Mouse (Mus musculus): ENCODE results near the gene Olfr10.
A peak's percentile ranks its signal among the peaks of the same experiment; 100 is the strongest.
"Not testable (repeated sequence)": the region's sequence is repeated elsewhere in the genome, so short reads cannot be mapped to it uniquely, and the experiment has no call there.

The Olfr10 gene

DNA sequence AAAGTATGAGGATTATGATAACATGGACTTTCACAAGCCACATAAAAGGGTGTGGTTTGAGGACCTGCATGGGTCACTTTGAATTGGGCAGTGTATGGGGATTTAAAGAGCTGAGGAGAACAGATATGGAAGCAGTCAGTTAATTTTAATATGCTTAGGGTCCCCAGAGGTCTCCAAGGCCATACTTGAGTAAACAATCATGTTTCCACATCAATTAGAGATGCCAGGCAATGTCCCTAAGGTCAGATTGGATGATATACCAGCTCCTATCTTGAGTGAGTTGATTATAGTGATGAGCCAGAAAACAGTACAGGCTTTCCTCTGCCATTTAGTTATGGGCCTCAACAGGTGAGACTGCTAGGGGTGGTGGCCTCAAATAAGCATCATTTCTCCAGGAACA is at the start of gene Olfr10:
TSS of gene Olfr10 (plus strand) at position 301 of the 400 bp plus-strand sequence.
- no peak for DNase-seq

GRCm38 (mm10) chr11:49259296-49259695 is 45.2 kb upstream of the Olfr10 start:
- DNase-seq: no peak

DNA sequence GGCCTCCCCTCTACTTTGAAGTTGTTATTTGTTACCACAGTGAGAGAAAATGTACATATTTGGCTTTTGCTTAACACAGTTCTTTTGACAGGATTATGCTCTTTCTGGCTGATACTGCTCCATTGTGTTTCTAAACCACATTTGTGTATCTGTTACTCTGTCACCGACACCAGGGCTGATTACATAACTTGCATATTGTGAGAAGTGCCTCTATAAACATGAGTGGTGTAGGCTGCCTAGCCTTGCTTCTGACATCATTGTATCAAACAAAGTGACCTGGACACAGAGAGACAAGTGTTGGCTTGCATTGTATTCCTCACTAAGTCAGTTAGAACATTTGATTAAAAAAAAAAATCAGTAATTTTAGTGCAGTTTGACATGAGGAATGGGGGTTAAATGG is 44.7 kb upstream of the Olfr10 start:
- DNase-seq: no peak

- DNase-seq: no peak
These were observed 43.8 kb upstream of the Olfr10 start for GRCm38 (mm10) chr11:49260598-49261312.

DNA sequence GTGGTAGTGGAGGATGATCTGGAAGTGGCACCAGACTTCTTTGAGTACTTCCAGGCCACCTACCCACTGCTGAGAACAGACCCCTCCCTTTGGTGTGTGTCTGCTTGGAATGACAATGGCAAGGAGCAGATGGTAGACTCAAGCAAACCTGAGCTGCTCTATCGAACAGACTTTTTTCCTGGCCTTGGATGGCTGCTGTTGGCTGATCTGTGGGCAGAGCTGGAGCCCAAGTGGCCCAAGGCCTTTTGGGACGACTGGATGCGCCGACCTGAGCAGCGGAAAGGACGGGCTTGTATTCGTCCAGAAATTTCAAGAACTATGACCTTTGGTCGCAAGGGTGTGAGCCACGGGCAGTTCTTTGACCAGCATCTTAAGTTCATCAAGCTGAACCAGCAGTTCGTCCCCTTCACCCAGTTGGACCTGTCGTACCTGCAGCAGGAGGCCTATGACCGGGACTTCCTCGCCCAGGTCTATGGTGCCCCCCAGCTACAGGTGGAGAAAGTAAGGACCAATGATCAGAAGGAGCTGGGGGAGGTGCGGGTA is 43.2 kb upstream of the Olfr10 start:
- DNase-seq: no peak

DNA sequence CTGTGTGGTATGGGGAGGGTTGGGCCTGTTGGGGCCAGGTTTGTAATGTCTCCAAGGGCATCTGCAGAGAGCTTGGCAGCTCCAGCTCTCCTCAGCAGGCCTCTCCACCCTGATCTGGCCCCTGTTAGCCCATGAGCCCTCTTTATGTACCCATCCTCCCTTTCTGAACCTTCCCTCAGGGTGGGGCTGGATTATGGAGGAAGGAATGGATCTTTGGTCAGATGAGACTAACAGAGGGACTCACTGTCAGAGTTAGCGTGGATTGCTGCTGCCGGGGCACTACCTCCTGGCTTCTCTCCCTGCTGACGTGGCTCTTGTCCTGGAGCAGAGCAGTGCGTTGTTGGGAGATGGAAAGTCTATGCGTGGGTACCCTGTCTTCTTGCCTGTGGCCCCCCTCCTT is 42.3 kb upstream of the Olfr10 start:
- no peak for DNase-seq

GRCm38 (mm10) chr11:49263149-49263548 is 41.4 kb upstream of the Olfr10 start:
- DNase-seq: no peak

GRCm38 (mm10) chr11:49264081-49264480 is 40.5 kb upstream of the Olfr10 start:
- DNase-seq: no peak

GRCm38 (mm10) chr11:49264622-49265021 is 39.9 kb upstream of the Olfr10 start:
- DNase-seq: no peak

DNA sequence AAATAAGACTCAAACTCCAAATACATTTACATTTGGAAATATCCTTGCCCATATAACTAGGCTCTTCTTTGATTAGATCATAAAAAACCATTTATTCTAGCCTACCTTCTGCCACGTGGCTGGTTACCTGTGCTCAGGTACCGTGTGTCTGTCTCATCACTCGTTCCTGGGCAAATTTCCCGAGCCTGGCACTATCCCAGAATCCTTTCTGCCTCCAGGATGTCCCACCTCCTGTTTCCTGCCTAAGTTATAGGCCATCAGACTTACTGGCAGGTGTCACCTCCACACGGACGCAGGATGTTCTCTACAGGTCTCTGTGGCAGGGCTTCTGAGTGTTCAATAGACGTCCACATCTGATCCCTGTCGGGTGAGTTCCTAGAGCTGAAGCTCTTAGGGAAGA is 39.4 kb upstream of the Olfr10 start:
- no peak for DNase-seq

DNA sequence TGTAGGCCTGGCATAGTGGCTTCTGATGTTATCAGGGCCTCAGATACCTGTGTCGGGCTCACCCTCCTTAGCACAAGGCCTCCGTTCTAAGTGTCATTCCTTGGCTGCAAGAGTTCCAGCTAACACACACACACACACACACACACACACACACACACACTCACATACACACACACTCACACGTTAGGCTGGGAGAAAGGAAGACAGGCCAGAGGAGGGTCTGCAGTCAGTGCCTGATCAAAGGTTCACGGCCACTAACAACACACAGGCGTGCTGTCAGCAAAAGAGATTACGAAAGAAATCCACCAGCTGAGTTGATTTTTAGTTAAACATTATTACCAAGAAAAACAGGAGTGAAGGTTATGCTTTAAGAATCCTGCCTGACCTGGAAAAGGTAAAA is 37.9 kb upstream of the Olfr10 start:
- no peak for DNase-seq

GRCm38 (mm10) chr11:49267316-49267715 is 37.2 kb upstream of the Olfr10 start:
- no peak for DNase-seq

DNA sequence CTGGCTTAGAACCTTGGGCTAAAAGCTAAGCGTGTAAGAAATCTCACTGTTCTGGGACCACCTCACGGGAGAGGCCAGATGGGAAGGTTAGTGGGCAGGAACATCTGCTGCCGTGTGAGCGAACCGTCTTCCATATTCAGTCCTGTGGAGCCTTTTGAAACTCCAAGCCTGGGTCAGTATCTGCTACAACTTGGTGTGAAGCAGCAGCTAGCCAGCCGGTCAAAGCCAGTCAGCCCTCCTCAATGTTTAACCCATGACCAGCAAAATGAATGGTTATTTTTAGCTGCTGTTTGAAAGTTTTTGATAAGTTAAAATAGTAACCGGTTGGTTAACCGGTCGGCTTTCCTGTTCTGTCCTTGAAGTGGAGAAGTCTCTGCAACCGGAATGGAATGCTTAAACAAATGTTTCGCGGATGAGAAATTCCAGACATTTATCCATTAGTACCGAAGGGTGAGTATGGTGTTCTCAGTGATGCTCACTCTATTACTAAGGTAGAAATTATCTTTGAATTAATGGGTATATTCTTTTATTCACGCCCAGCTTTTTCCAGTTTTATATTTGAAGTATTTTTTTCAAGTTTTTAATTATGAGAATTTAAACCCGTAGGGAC is 36.5 kb upstream of the Olfr10 start:
- DNase-seq: no peak

- DNase-seq: no peak
These were observed 34.8 kb upstream of the Olfr10 start for GRCm38 (mm10) chr11:49269761-49270160.

DNA sequence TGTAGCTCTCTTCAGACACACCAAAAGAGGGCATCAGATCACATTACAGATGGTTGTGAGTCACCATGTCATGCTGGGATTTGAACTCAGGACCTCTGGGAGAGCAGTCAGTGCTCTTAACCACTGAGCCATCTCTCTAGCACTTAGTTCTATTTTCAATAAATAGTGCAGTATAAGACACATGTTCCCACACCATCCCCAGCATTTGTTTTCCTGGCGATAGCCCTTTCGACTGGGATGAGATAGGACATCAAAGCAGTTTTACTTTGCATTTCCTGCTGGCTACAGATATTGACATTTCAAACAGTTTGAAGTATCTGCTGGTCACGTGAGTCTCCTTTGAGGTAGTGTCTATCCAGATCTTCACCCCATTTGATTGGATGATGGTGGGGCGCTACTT is 34.2 kb upstream of the Olfr10 start:
- no peak for DNase-seq

DNA sequence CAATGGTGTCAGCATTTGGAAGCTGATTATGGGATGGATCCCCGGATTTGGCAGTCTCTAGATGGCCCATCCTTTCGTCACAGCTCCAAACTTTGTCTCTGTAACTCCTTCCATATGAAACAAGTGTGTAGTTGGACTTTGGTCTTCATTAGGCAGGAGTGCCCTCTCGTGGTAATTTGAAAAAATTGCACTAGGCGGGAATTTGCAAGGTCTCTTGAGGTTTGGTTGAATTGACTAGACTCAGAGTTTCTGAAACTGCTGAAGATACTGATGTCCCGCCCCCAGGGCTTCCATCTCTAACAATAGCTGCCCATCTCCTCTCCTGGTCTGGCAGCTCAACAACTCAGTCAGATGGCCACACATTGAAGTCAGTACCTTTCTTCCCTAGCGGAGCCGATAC is 33.2 kb upstream of the Olfr10 start:
- no peak for DNase-seq

- DNase-seq: no peak
These were observed 30.6 kb upstream of the Olfr10 start for GRCm38 (mm10) chr11:49273834-49274519.

DNA sequence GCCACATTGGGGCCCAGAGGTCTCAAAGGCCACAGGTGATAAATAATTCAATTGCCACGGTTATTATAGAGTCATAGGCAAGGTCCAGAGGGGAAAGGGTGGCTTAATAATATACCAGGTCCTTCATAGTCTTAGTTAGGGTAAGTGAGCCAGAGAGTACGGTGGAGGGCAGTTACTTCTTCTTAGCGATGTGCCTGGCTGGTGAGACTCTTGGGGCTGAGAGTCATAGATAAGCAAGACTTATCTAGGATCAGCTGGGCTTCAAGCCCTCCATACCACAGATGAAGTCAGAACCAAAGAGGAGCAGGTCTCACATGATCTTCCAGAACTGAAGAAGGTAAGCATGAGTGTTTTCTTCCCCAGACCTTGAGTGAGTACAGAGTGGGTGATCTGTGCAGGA is 26.3 kb upstream of the Olfr10 start, which contains the start of gene Olfr1393:
TSS of gene Olfr1393 (plus strand) at position 83 of the 400 bp plus-strand sequence.
- no peak for DNase-seq

GRCm38 (mm10) chr11:49284982-49285381 is 19.6 kb upstream of the Olfr10 start, which contains the start of gene Olfr1392:
Gene Olfr1392 (plus strand): TSS chr11:49285282.
- not testable (repeated sequence) for DNase-seq

- DNase-seq: no peak
These were observed 17.3 kb upstream of the Olfr10 start for GRCm38 (mm10) chr11:49287251-49287650.

GRCm38 (mm10) chr11:49292777-49293176 is 11.8 kb upstream of the Olfr10 start:
- peak; percentile 54 for DNase-seq

DNA sequence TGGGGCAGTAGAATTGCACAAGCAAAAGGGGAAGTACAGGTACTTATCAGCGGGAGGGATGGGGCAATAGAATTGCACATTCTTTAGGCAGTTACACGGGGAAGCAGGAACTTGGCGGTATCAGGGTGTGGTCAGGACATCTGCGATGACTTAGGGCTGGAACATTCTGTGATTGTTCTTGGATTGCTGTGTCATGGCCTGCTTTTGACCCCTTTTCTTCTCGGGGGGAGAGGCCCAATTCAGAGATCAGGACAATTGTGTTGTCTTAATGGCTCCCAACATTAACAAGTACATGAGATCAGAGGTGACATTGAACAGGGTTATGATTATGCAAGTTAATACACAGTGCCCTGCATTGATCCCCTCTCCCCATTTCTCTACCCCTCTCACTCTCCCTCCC is 4.0 kb downstream of the Olfr10 start:
- DNase-seq: not testable (repeated sequence)

DNA sequence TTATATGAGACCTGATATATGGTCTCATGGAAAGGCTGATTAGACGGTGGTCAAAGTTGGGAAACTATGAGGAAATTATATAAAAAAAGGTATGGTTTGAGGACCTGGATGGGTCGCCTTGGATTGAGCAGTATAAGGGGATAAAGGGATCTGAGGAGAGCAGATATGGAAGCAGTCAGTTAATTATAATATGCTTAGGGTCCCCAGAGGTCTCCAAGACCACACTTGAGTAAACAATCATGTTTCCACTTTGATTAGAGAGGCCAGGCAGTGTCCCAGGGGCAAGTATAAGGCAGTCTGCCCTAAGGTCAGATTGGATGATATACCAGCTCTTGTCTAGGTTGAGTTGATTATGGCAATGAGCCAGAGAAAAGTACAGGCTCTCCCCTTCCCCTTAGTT is 17.9 kb downstream of the Olfr10 start, which contains the start of gene Olfr1391:
TSS of gene Olfr1391 (plus strand) at position 301 of the 400 bp plus-strand sequence.
- no peak for DNase-seq

GRCm38 (mm10) chr11:49326726-49327125 is 22.2 kb downstream of the Olfr10 start:
- DNase-seq: no peak

Data from right cerebral cortex, postnatal 25 days (tissue).